Mouse (Mus musculus) limb, embryonic 10.5 days (tissue): ENCODE measurements around the gene Fuz. TPM values are rescaled to one million over a fixed set of nuclear protein-coding genes. Genes with fewer than 3 reads are reported as not detected.

Experiments used
- DNase-seq: peaks from one replicate; pipeline ENCODE4 v3.0.0-alpha.2; 2017; ENCODE audit warnings: low spot score
- H3K27ac ChIP-seq: fragments of 300-500 bp; sonication (generic); 2 replicates; pipeline ENCODE4 v1.5.1; 2016; ENCODE audit warnings: mild to moderate bottlenecking
- H3K27me3 ChIP-seq: fragments of 300-500 bp; sonication (generic); 2 replicates; pipeline ENCODE4 v1.6.1; 2016; ENCODE audit warnings: low read depth, mild to moderate bottlenecking; ENCODE audit not compliant: poor library complexity, severe bottlenecking
- H3K36me3 ChIP-seq: fragments of 300-500 bp; sonication (generic); 2 replicates; pipeline ENCODE4 v1.6.1; 2016; ENCODE audit warnings: mild to moderate bottlenecking, moderate library complexity
- H3K4me1 ChIP-seq: fragments of 300-500 bp; sonication (generic); 2 replicates; pipeline ENCODE4 v1.6.1; 2016
- H3K4me3 ChIP-seq: fragments of 300-500 bp; sonication (generic); 2 replicates; pipeline ENCODE4 v1.5.1; 2016; ENCODE audit warnings: mild to moderate bottlenecking, moderate library complexity
- H3K9me3 ChIP-seq: fragments of 300-500 bp; sonication (generic); replicated peaks from 2 replicates; pipeline ENCODE4 v1.6.1; 2016; ENCODE audit warnings: mild to moderate bottlenecking
- whole genome bisulfite sequencing: fragments of 180-500 bp; shearing (Covaris S2); methylation state at CpG from one replicate; pipeline ENCODE4 v1.1.7; 2016; 5-methylcytosine and 5-hydroxymethylcytosine counted together
- microRNA counts: library from miRNA; unstranded; fragments of <30 nt; microRNA quantifications from one replicate; lab custom pipeline; 2017
- microRNA-seq: library from miRNA; unstranded; fragments of <30 nt; microRNA quantifications from one replicate; pipeline ENCODE4, GENCODE M21; 2017
- polyA plus RNA-seq: library from polyadenylated mRNA; unstranded; fragments of >200 nt; fragmentation: Nextera tagmentation; extraction: Ambion mirVana; gene quantifications from 2 replicates; pipeline ENCODE4 v1.2.1, GENCODE M21; 2016

The Fuz gene
- polyA plus RNA-seq, 1 experiment from 2014 or later, result 20.0 TPM

DNA sequence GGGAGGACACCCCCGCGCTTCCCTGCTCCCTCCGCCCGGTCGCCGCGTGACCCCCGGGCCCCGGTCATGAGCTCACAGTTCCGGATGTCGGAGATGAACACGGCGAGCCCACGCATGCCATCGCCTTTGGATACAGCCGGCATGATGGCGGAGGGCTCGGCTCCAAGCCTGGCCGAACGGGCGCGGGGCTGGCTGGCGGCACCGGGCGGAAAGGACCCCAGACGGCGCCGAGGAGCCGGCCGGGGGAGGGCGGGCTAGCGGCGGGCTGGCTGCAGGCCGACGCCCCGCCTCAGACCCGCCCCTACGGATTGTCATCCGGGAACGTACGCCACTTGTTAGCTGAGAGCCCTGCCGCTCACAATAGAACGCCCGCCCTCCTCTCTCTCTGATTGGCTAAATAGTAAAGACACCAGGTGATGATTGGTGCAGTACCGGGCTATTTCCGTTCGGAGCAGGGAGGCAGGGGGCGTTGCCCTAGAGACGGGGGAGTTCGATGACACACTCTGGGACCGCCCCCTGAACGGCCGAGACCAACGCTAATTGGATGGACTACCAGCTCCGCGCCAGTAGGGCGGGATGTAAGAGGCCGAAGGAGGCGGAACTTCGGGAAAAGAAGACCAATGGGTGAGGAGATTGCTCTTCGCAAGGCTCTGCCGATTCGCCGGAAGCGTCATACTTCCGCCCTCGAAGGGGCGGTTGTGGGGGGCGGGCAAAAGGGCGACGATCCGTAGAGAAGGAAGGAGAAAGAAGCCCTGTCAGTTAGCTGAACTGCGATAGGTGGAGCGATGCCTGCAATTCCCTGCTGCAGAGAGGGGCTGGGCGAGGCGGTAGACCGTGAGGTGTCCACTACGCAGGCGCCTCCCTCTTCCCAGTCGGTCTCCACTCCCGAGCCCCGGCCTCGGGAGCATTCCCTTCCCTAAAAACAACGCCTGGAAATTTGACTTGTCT is 33.6 kb downstream of the Fuz start, which contains the start of gene Ap2a1:
TSS of gene Ap2a1 (minus strand) at position 293 of the 948 bp plus-strand sequence.
- peak; percentile 96 for DNase-seq
- Histone ChIP-seq H3K9me3 (no peaks in the 10 kb centered on the region), H3K27ac (peak within 1 kb of the TSS; percentile 89), H3K4me3 (peak within 1 kb of the TSS; percentile 97), H3K4me1 (peaks cover 19% of the 10 kb centered on the region), H3K27me3 (no peaks in the 10 kb centered on the region), H3K36me3 (peaks cover 22% of the 10 kb centered on the region)
- under 1% methylated on average over 84 of the region's 84 CpGs for WGBS

DNA sequence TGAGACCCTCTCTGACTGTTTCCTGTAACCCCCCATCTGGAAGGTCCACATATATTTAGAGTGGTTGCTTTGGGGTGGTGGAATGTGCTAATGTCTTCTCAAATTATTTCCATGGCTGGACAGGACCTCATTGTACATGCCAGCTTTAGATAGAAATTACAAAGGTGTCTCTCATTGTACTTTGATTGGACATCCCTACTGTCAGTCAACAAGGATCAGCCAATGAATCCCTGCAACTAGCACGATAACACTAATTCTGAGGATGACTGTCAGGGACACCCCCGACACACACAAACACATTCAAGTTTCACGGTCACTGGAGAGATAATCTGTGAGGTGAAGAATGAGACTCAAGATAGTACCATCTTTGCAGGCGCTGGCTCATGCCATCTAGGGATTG is 42.8 kb downstream of the Fuz start:
- Histone ChIP-seq H3K4me1 (no peaks in the 10 kb centered on the region), H3K4me3 (no peak overlapping the region), H3K27me3 (no peaks in the 10 kb centered on the region), H3K9me3 (no peaks in the 10 kb centered on the region), H3K36me3 (no peaks in the 10 kb centered on the region), H3K27ac (no peak overlapping the region)
- DNase-seq, result no peak
- 89% methylated on average over 4 of the region's 4 CpGs for WGBS

DNA sequence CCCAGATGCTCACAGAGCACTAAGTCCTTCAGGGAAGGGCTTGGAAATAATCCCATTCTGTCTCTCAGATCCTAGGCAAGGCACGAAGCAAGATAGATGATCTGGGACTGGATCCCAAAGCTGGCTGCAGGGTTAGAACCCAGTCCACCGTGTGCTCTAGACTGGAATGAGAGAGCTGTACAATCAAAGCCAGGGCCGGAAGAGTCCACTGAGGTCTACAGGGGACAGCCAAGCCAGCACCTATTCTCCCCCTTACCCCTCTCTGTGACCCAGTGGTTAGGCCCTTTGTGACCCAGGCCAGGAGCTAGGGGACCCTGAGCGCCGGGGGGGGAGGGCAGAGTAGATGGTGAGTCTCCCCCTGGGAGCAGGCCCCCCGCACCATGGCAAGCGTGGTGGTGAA is 47.0 kb downstream of the Fuz start, which contains the start of gene Tsks:
TSS of gene Tsks (plus strand) at position 301 of the 400 bp plus-strand sequence.
- DNase-seq, result no peak
- 77% methylated on average over 7 of the region's 7 CpGs for WGBS
- H3K27me3 ChIP-seq, result peaks cover 5% of the 10 kb centered on the region; the same call in 1 of the 2 replicates
- no peaks in the 10 kb centered on the region for H3K9me3 ChIP-seq
- no peak within 1 kb of the TSS for H3K27ac ChIP-seq
- no peaks in the 10 kb centered on the region for H3K4me1 ChIP-seq
- no peaks in the 10 kb centered on the region for H3K36me3 ChIP-seq
- no peak within 1 kb of the TSS for H3K4me3 ChIP-seq

DNA sequence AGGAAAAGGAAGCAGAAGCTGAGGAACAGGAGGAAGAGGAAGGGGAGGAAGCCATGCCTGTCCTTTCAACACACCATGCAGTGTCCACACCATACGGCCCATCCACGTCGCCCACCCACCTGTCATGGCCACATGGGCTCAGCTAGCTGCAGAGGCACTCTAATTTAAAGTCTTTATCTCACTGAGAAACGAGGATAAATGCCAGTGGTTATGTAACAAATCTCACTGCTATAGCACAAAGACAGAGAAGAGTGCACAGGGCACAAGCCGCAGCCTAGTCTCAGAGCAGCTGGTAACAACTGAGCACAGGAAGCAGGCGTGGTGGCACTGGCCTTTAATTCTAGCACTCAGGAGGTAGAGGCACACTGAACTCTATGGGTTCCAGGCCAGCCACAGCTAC is 54.0 kb downstream of the Fuz start:
- H3K36me3 ChIP-seq, result no peaks in the 10 kb centered on the region

DNA sequence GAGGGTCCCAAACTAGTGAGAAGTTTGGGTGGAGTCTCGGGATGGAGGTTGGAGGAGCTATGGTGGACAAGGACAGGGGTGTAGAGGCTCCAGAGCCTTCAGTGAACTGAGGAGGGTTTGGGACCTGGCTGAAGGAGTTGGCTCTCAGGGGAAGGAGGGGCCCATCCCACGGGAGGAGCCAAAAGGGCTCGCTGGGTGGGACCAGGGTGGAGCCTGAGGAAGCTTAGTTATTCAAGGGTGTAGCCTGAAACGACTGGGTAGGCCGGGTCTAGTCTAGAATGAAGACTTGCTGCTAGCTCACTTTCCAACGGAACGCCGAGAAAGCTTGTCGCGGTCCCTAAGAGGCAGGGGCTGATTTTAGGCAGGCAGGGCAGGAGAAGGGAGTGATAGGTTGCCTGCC is 56.1 kb downstream of the Fuz start:
- peak; percentile 69 for DNase-seq
- peaks cover 46% of the 10 kb centered on the region for H3K27me3 ChIP-seq
- H3K27ac ChIP-seq, result peak overlapping the region; percentile 69
- H3K36me3 ChIP-seq, result no peaks in the 10 kb centered on the region
- H3K9me3 ChIP-seq, result no peaks in the 10 kb centered on the region
- peak overlapping the region; percentile 56 for H3K4me3 ChIP-seq
- 1% methylated on average over 10 of the region's 10 CpGs for WGBS
- peaks cover 23% of the 10 kb centered on the region for H3K4me1 ChIP-seq

More for the DNA sequence above, 54.0 kb downstream of the Fuz start:
- Histone ChIP-seq H3K9me3 (no peaks in the 10 kb centered on the region), H3K4me1 (peaks cover 19% of the 10 kb centered on the region), H3K4me3 (no peak overlapping the region), H3K27ac (no peak overlapping the region), H3K27me3 (peaks cover 46% of the 10 kb centered on the region)
- DNase-seq, result no peak
- 79% methylated on average over 6 of the region's 6 CpGs for WGBS

MicroRNAs encoded within 50 kb of the gene (microRNA counts, 519-probe panel; counts per million panel counts)
- microRNA mmu-miR-707 (lab: Ali Mortazavi, UCI), result 684 counts per million, percentile 72 among the panel's probes with 10 or more counts

Small RNA genes within 50 kb of the gene (microRNA-seq; reads per million reads assigned to microRNA genes)
- not detected for gene Mir707

Other genes with a start within 250 kb of the Fuz start
- gene Myh14, start 225.2 kb upstream of the Fuz start, polyA plus RNA-seq, result 0.63 and 1.8 TPM in 2 replicates
- not detected in 2 replicates for gene Izumo2, start 187.3 kb upstream of the Fuz start, polyA plus RNA-seq
- 37.7 and 38.1 TPM in 2 replicates for gene Vrk3, start 147.7 kb upstream of the Fuz start, polyA plus RNA-seq
- 2.6 and 3.1 TPM in 2 replicates for gene Zfp473, start 145.0 kb upstream of the Fuz start, polyA plus RNA-seq
- gene Nup62, start 80.0 kb upstream of the Fuz start, polyA plus RNA-seq, result 174 and 181 TPM in 2 replicates
- 0.89 and 0.94 TPM in 2 replicates for gene Il4i1, start 79.7 kb upstream of the Fuz start, polyA plus RNA-seq
- 3.1 and 3.4 TPM in 2 replicates for gene Atf5, start 79.4 kb upstream of the Fuz start, polyA plus RNA-seq
- gene Akt1s1, start 47.1 kb upstream of the Fuz start, polyA plus RNA-seq, result 96.4 and 99.6 TPM in 2 replicates
- gene Tbc1d17, start 47.0 kb upstream of the Fuz start, polyA plus RNA-seq, result 71.4 and 75.2 TPM in 2 replicates
- 37.5 and 43.1 TPM in 2 replicates for gene Pnkp, start 38.9 kb upstream of the Fuz start, polyA plus RNA-seq
- gene Ptov1, start 26.3 kb upstream of the Fuz start, polyA plus RNA-seq, result 434 and 504 TPM in 2 replicates
- 140 and 145 TPM in 2 replicates for gene Med25, start 3.4 kb upstream of the Fuz start, polyA plus RNA-seq
- 78.7 and 85.3 TPM in 2 replicates for gene Ap2a1, start 33.4 kb downstream of the Fuz start, polyA plus RNA-seq
- gene Tsks, start 47.1 kb downstream of the Fuz start, polyA plus RNA-seq, result 0.14 and 0.18 TPM in 2 replicates
- 11.4 and 18.8 TPM in 2 replicates for gene Cpt1c, start 78.8 kb downstream of the Fuz start, polyA plus RNA-seq
- 979 and 1,027 TPM in 2 replicates for gene Prmt1, start 90.5 kb downstream of the Fuz start, polyA plus RNA-seq
- 74.7 and 75.0 TPM in 2 replicates for gene Irf3, start 101.6 kb downstream of the Fuz start, polyA plus RNA-seq
- gene Bcl2l12, start 102.6 kb downstream of the Fuz start, polyA plus RNA-seq, result 89.7 and 92.2 TPM in 2 replicates
- 47.8 and 50.6 TPM in 2 replicates for gene Scaf1, start 120.3 kb downstream of the Fuz start, polyA plus RNA-seq
- 15.6 and 18.3 TPM in 2 replicates for gene Rras, start 121.9 kb downstream of the Fuz start, polyA plus RNA-seq
- 16.3 and 18.1 TPM in 2 replicates for gene Prr12, start 156.8 kb downstream of the Fuz start, polyA plus RNA-seq
- 80.4 and 81.2 TPM in 2 replicates for gene Nosip, start 166.3 kb downstream of the Fuz start, polyA plus RNA-seq
- gene Prrg2, start 166.6 kb downstream of the Fuz start, polyA plus RNA-seq, result 16.8 and 24.8 TPM in 2 replicates
- gene Rcn3, start 196.1 kb downstream of the Fuz start, polyA plus RNA-seq, result 175 and 210 TPM in 2 replicates
- 5.2 and 7.8 TPM in 2 replicates for gene Fcgrt, start 207.8 kb downstream of the Fuz start, polyA plus RNA-seq
- gene Rps11, start 228.4 kb downstream of the Fuz start, polyA plus RNA-seq, result 1,846 and 2,302 TPM in 2 replicates
- 1,210 and 1,327 TPM in 2 replicates for gene Rpl13a, start 232.7 kb downstream of the Fuz start, polyA plus RNA-seq
- not detected in 2 replicates for gene Gm45713, start 240.2 kb downstream of the Fuz start, polyA plus RNA-seq
- gene Flt3l, start 240.4 kb downstream of the Fuz start, polyA plus RNA-seq, result 1.4 and 1.5 TPM in 2 replicates